Mouse (Mus musculus): ENCODE measurements at regions not wholly inside any gene's neighbourhood (a gene's known extent, or its start where the extent isn't known, plus 50 kb on each side); places are given as distances from the start of the nearest gene placed in this dataset.
A peak's percentile ranks its signal among the peaks of the same experiment; 100 is the strongest.

DNA sequence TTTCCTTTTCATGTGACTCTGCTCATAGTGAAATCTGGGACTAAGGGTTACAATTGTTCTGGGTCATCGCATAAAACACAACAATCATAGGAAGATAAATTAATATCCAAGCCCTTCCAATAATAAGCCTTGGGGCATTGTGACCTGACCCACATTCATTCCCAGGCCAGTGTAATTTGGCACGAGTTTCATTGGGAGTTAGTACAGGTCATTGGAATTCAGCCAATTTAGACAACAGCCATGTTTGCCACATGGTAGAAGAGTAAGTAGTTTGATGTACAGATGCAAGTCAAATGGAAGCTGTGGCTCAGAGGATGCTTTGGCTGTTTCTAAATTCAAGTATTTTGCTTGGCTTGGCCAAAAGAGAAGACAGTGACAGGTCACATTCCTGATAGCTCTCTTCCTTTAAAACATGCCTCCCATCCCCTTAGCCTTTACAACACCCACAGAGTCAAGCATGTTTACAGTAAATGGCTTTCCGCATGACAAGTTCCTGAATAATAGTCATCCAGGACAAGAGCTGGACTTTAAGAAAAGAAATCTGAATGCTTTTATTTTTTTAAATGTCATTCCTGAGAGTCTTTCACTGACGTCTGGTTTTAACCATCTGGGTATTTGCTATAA is 355.5 kb upstream of the Lcorl start:
- no peaks in the 10 kb centered on the region for H3K27me3 ChIP-seq (ENCODE audit: control insufficient read depth, insufficient read depth, low read length)
- no peak overlapping the region for H3K9ac ChIP-seq (ENCODE audit: low read depth, low read length)
- no peaks in the 10 kb centered on the region for H3K36me3 ChIP-seq (ENCODE audit: control insufficient read depth, insufficient read depth, low read length)
- DNase-seq (ENCODE audit: extremely low read depth, low read depth, low spot score): peak; percentile 42
- H3K4me3 ChIP-seq (ENCODE audit: insufficient read depth, low read depth, low read length): no peak overlapping the region
- 54% methylated on average over 4 of the region's 4 CpGs for WGBS
- no peak overlapping the region for H3K27ac ChIP-seq (replicated peaks; ENCODE audit: insufficient read depth, low read depth, low read length)
- TF ChIP-seq CTCF (IDR thresholded peaks at IDR 0.05; ENCODE audit: low read depth, low read length) (no peak), POLR2A (IDR thresholded peaks at IDR 0.05; ENCODE audit: extremely low read depth, insufficient read depth, low read length) (no peak)
- H3K4me1 ChIP-seq (ENCODE audit: control insufficient read depth, insufficient read depth, low read length): no peaks in the 10 kb centered on the region
- no peaks in the 10 kb centered on the region for H3K79me2 ChIP-seq (ENCODE audit: control insufficient read depth, insufficient read depth, low read length)

DNA sequence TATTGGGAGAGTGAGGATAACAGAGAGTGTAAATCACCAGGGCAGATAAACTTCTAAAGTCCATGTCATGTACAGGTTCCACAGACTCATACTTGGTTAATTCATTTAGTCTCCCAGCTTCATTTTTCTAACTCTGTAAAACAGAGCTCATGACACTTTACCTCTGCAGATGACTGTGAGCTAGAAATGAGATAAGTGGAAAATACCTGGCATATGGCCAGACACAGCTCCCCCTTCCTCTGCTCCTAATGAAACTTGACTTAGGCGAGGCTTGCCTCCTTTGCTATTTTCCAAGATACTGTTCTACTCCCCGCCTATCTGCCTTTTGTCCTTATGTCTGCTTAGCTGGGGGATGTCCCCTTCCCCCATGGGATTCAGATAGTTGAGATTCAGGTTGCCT is 351.7 kb upstream of the Lcorl start:
- DNase-seq (ENCODE audit: extremely low read depth, low read depth, low spot score): no peak
- H3K27ac ChIP-seq (replicated peaks; ENCODE audit: insufficient read depth, low read depth, low read length): no peak overlapping the region
- no peak for TF ChIP-seq POLR2A (IDR thresholded peaks at IDR 0.05; ENCODE audit: extremely low read depth, insufficient read depth, low read length)
- 85% methylated on average over 2 of the region's 2 CpGs for WGBS
- no peaks in the 10 kb centered on the region for H3K79me2 ChIP-seq (ENCODE audit: control insufficient read depth, insufficient read depth, low read length)
- H3K4me3 ChIP-seq (ENCODE audit: insufficient read depth, low read depth, low read length): no peak overlapping the region
- H3K9ac ChIP-seq (ENCODE audit: low read depth, low read length): no peak overlapping the region
- H3K4me1 ChIP-seq (ENCODE audit: control insufficient read depth, insufficient read depth, low read length): no peaks in the 10 kb centered on the region
- H3K27me3 ChIP-seq (ENCODE audit: control insufficient read depth, insufficient read depth, low read length): no peaks in the 10 kb centered on the region
- no peaks in the 10 kb centered on the region for H3K36me3 ChIP-seq (ENCODE audit: control insufficient read depth, insufficient read depth, low read length)

DNA sequence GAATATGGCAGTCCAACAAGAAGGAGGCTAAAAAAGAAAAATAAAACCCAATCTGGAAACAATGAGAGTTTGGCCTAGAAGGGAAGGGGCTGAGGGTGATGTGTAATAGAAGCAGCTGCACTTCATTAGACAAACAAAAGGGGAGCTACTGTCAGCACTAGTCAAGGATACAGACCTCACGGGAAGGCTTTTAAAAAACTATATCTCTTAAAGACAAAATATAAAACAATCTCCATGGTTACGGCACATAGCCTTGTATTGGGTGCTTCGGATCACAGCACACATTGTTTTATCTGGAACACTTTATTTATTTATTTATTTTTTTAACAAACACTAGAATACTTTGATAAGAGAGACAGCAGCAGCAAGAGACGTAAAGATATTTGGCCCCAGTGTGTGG is 346.3 kb upstream of the Lcorl start:
- H3K9ac ChIP-seq (ENCODE audit: low read depth, low read length): no peak overlapping the region
- H3K4me3 ChIP-seq (ENCODE audit: insufficient read depth, low read depth, low read length): no peak overlapping the region
- no peaks in the 10 kb centered on the region for H3K4me1 ChIP-seq (ENCODE audit: control insufficient read depth, insufficient read depth, low read length)
- H3K36me3 ChIP-seq (ENCODE audit: control insufficient read depth, insufficient read depth, low read length): no peaks in the 10 kb centered on the region
- H3K27me3 ChIP-seq (ENCODE audit: control insufficient read depth, insufficient read depth, low read length): no peaks in the 10 kb centered on the region
- H3K27ac ChIP-seq (replicated peaks; ENCODE audit: insufficient read depth, low read depth, low read length): no peak overlapping the region
- WGBS: 78% methylated on average over 4 of the region's 4 CpGs
- TF ChIP-seq CTCF (IDR thresholded peaks at IDR 0.05; ENCODE audit: low read depth, low read length): no peak
- TF ChIP-seq POLR2A (IDR thresholded peaks at IDR 0.05; ENCODE audit: extremely low read depth, insufficient read depth, low read length): no peak
- no peaks in the 10 kb centered on the region for H3K79me2 ChIP-seq (ENCODE audit: control insufficient read depth, insufficient read depth, low read length)
- DNase-seq (ENCODE audit: extremely low read depth, low read depth, low spot score): no peak

DNA sequence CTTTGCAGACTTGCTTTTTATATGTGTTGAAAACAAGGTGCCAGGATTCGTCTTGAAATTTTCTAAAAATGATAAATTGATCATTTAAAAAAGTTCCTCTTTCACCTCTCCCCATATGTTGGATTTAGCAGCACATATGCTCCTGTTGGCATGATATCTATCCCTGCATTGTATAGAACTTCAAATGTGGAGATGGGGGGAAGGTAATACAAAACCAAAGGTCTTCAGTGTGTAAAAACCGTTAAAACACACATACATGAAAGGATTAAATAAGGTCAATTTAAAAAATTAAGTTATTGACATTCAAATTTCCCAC is 345.0 kb upstream of the Lcorl start:
- TF ChIP-seq POLR2A (IDR thresholded peaks at IDR 0.05; ENCODE audit: extremely low read depth, insufficient read depth, low read length): no peak
- no peak for TF ChIP-seq CTCF (IDR thresholded peaks at IDR 0.05; ENCODE audit: low read depth, low read length)

DNA sequence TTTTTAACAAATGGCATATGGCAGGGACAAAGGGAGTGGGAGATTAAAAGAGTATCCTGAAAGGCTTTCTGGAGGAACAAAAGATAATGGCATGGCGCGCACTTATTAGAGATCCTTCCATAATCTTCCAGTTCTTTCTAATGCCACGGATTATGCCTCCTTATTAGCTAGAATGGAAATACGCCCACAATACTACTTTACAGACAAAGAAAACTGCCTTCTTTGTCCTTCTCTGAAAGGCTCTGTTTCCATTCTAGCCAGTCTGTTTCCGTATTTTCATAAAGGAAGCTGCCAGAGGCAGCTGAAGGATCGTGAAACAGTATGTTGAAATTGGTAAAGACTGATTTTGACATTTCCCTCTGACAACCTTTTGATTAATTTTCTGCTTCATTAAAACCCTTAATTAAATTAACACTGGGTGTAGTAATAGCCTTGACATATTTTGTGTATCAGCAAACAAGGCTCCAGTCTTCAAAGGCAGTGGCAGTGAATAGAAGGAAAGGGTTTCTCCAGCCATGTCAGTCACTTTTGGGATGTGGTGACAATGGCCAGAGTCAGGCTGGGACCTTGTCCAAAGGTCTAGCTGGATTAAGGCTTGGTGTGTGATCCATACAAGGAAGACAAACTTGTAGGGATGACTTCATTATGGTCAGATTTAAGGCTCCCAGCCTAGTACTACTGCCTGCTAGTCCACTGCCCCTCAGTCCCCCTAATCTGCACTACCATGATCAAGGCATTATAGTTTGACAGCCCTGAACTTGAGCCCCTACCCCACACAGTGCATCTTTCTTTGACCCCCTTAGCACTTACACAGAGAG is 344.4 kb upstream of the Lcorl start:
- no peak overlapping the region for H3K27ac ChIP-seq (replicated peaks; ENCODE audit: insufficient read depth, low read depth, low read length)
- no peaks in the 10 kb centered on the region for H3K79me2 ChIP-seq (ENCODE audit: control insufficient read depth, insufficient read depth, low read length)
- no peak for DNase-seq (ENCODE audit: extremely low read depth, low read depth, low spot score)
- WGBS: 89% methylated on average over 6 of the region's 6 CpGs
- TF ChIP-seq POLR2A (IDR thresholded peaks at IDR 0.05; ENCODE audit: extremely low read depth, insufficient read depth, low read length): no peak
- no peak for TF ChIP-seq CTCF (IDR thresholded peaks at IDR 0.05; ENCODE audit: low read depth, low read length)
- H3K4me3 ChIP-seq (ENCODE audit: insufficient read depth, low read depth, low read length): no peak overlapping the region
- no peaks in the 10 kb centered on the region for H3K36me3 ChIP-seq (ENCODE audit: control insufficient read depth, insufficient read depth, low read length)
- H3K4me1 ChIP-seq (ENCODE audit: control insufficient read depth, insufficient read depth, low read length): no peaks in the 10 kb centered on the region
- no peaks in the 10 kb centered on the region for H3K27me3 ChIP-seq (ENCODE audit: control insufficient read depth, insufficient read depth, low read length)
- no peak overlapping the region for H3K9ac ChIP-seq (ENCODE audit: low read depth, low read length)

More for the DNA sequence above, 345.0 kb upstream of the Lcorl start:
- Histone ChIP-seq H3K27ac (replicated peaks; ENCODE audit: insufficient read depth, low read depth, low read length) (no peak overlapping the region), H3K4me3 (ENCODE audit: insufficient read depth, low read depth, low read length) (no peak overlapping the region), H3K36me3 (ENCODE audit: control insufficient read depth, insufficient read depth, low read length) (no peaks in the 10 kb centered on the region), H3K4me1 (ENCODE audit: control insufficient read depth, insufficient read depth, low read length) (no peaks in the 10 kb centered on the region), H3K27me3 (ENCODE audit: control insufficient read depth, insufficient read depth, low read length) (no peaks in the 10 kb centered on the region), H3K9ac (ENCODE audit: low read depth, low read length) (no peak overlapping the region), H3K79me2 (ENCODE audit: control insufficient read depth, insufficient read depth, low read length) (no peaks in the 10 kb centered on the region)
- DNase-seq (ENCODE audit: extremely low read depth, low read depth, low spot score): no peak
- 84% methylated on average over 2 of the region's 2 CpGs for WGBS

DNA sequence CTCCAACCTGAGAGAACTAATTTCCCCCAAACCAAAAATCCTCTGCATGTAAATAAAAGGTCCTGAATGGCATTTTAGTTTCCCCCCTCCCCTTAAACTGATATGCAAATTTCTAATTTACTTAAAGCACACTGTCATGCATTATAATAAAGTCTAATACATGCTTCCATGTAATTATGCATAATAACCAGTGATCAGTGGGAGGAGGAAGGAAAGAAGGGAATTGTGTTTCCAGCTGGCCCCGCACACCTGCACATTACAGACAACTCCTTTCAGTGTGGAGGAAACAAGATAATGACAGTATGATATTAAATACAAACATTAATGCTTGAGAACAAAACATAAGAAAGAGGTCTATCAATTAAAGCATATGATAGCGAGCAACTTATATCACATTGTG is 329.5 kb upstream of the Lcorl start:
- Histone ChIP-seq H3K27ac (replicated peaks; ENCODE audit: insufficient read depth, low read depth, low read length) (no peak overlapping the region), H3K27me3 (ENCODE audit: control insufficient read depth, insufficient read depth, low read length) (no peaks in the 10 kb centered on the region), H3K4me1 (ENCODE audit: control insufficient read depth, insufficient read depth, low read length) (peaks cover 3% of the 10 kb centered on the region; the same call in 1 of the 2 replicates), H3K4me3 (ENCODE audit: insufficient read depth, low read depth, low read length) (no peak overlapping the region), H3K36me3 (ENCODE audit: control insufficient read depth, insufficient read depth, low read length) (no peaks in the 10 kb centered on the region), H3K79me2 (ENCODE audit: control insufficient read depth, insufficient read depth, low read length) (no peaks in the 10 kb centered on the region), H3K9ac (ENCODE audit: low read depth, low read length) (no peak overlapping the region)
- 96% methylated on average over 2 of the region's 2 CpGs for WGBS
- TF ChIP-seq CTCF (IDR thresholded peaks at IDR 0.05; ENCODE audit: low read depth, low read length) (no peak), POLR2A (IDR thresholded peaks at IDR 0.05; ENCODE audit: extremely low read depth, insufficient read depth, low read length) (no peak)
- DNase-seq (ENCODE audit: extremely low read depth, low read depth, low spot score): no peak
